Mouse (Mus musculus) urinary bladder, adult 2 months (tissue): Measurements from ENCODE around the gene Nln. TPM values are rescaled to one million over a fixed set of nuclear protein-coding genes. Genes with fewer than 3 reads are reported as not detected.

Experiments used
- DNase-seq: peaks from one replicate; pipeline ENCODE4 v3.0.0; 2022; ENCODE audit warnings: low spot score
- polyA plus RNA-seq: library from polyadenylated mRNA; depleted of rRNA; stranded (reverse); fragments of >200 nt; gene quantifications from 2 replicates; pipeline ENCODE4 v1.2.3, GENCODE M21; 2012

Nln gene
- polyA plus RNA-seq, 1 experiment = 13.0 TPM

GRCm38 (mm10) chr13:104041481-104041880 is 67.9 kb downstream of the Nln start:
- no peak for DNase-seq

- no peak for DNase-seq
These were observed 68.5 kb downstream of the Nln start for GRCm38 (mm10) chr13:104040950-104041349.

- DNase-seq = no peak
These were observed 69.6 kb downstream of the Nln start for GRCm38 (mm10) chr13:104039861-104040260.

- DNase-seq = no peak
These were observed 70.5 kb downstream of the Nln start for GRCm38 (mm10) chr13:104038891-104039290.

GRCm38 (mm10) chr13:104038358-104038757 is 71.1 kb downstream of the Nln start:
- no peak for DNase-seq

- DNase-seq = no peak
These were observed 71.7 kb downstream of the Nln start for GRCm38 (mm10) chr13:104037531-104038290.

- DNase-seq = no peak
These were observed 72.7 kb downstream of the Nln start for GRCm38 (mm10) chr13:104036494-104037290.

- DNase-seq = no peak
These were observed 73.8 kb downstream of the Nln start for GRCm38 (mm10) chr13:104035651-104036050.

- DNase-seq = no peak
These were observed 74.6 kb downstream of the Nln start for GRCm38 (mm10) chr13:104034854-104035253.

GRCm38 (mm10) chr13:104032620-104033133 is 76.7 kb downstream of the Nln start:
- DNase-seq = no peak

GRCm38 (mm10) chr13:104031821-104032331 is 77.5 kb downstream of the Nln start:
- DNase-seq = no peak

- DNase-seq = no peak
These were observed 78.5 kb downstream of the Nln start for GRCm38 (mm10) chr13:104030956-104031355.

GRCm38 (mm10) chr13:104029511-104029910 is 79.9 kb downstream of the Nln start:
- DNase-seq = no peak

- no peak for DNase-seq
These were observed 80.3 kb downstream of the Nln start for GRCm38 (mm10) chr13:104029089-104029488.

GRCm38 (mm10) chr13:104026525-104026924 is 82.9 kb downstream of the Nln start:
- no peak for DNase-seq

GRCm38 (mm10) chr13:104025710-104025995 is 83.8 kb downstream of the Nln start:
- DNase-seq = no peak

- no peak for DNase-seq
These were observed 84.3 kb downstream of the Nln start for GRCm38 (mm10) chr13:104024856-104025709.

- DNase-seq = no peak
These were observed 85.1 kb downstream of the Nln start for GRCm38 (mm10) chr13:104024275-104024674.

- DNase-seq = no peak
These were observed 86.0 kb downstream of the Nln start for GRCm38 (mm10) chr13:104023356-104023911.

GRCm38 (mm10) chr13:104018466-104019076 is 90.8 kb downstream of the Nln start:
- no peak for DNase-seq
